Mouse (Mus musculus) embryonic facial prominence, embryonic 15.5 days (tissue): ENCODE results near the gene Nudt3. TPM values are rescaled to one million over a fixed set of nuclear protein-coding genes. Genes with fewer than 3 reads are reported as not detected.

Experiments used
- ATAC-seq: fragments of 200-750 bp; cut with Nextera tagmentation; 2 replicates; pipeline ENCODE4 v1.8.0; 2017; ENCODE audit warnings: low read depth, moderate TSS enrichment; ENCODE audit not compliant: insufficient number of reproducible peaks, low FRiP score, low TSS enrichment
- H3K27ac ChIP-seq: fragments of 300-500 bp; sonication (generic); replicated peaks from 2 replicates; pipeline ENCODE4 v1.5.1; 2015; ENCODE audit warnings: mild to moderate bottlenecking, inconsistent platforms
- H3K27me3 ChIP-seq: fragments of 300-500 bp; sonication (generic); 2 replicates; pipeline ENCODE4 v1.6.1; 2015; ENCODE audit warnings: inconsistent platforms
- H3K36me3 ChIP-seq: fragments of 300-500 bp; sonication (generic); 2 replicates; pipeline ENCODE4 v1.6.1; 2015; ENCODE audit warnings: mild to moderate bottlenecking, inconsistent platforms
- H3K4me1 ChIP-seq: fragments of 300-500 bp; sonication (generic); 2 replicates; pipeline ENCODE4 v1.6.1; 2015; ENCODE audit warnings: inconsistent platforms
- H3K4me2 ChIP-seq: fragments of 300-500 bp; sonication (generic); replicated peaks from 2 replicates; pipeline ENCODE4 v1.6.1; 2015; ENCODE audit warnings: mild to moderate bottlenecking, inconsistent platforms
- H3K4me3 ChIP-seq: fragments of 300-500 bp; sonication (generic); replicated peaks from 2 replicates; pipeline ENCODE4 v1.5.1; 2015; ENCODE audit warnings: mild to moderate bottlenecking, inconsistent platforms
- H3K9ac ChIP-seq: fragments of 300-500 bp; sonication (generic); 2 replicates; pipeline ENCODE4 v1.6.1; 2015; ENCODE audit warnings: inconsistent platforms
- H3K9me3 ChIP-seq: fragments of 300-500 bp; sonication (generic); replicated peaks from 2 replicates; pipeline ENCODE4 v1.6.1; 2016; ENCODE audit warnings: inconsistent platforms
- WGBS: fragments of 180-500 bp; shearing (Covaris S2); methylation state at CpG from one replicate; pipeline ENCODE4 v1.1.7; 2015; 5-methylcytosine and 5-hydroxymethylcytosine counted together
- polyA plus RNA-seq: library from polyadenylated mRNA; unstranded; fragments of >200 nt; fragmentation: Nextera tagmentation; extraction: Ambion mirVana; gene quantifications from 2 replicates; pipeline ENCODE4 v1.2.1, GENCODE M21; 2015

The Nudt3 gene
- polyA plus RNA-seq, 1 experiment from 2014 or later, result 99.3 TPM

GRCm38 (mm10) chr17:27561809-27562526, 61.3 kb downstream of the Nudt3 start:
- 61% methylated on average over 11 of the region's 11 CpGs for WGBS
- H3K9me3 ChIP-seq, result no peaks in the 10 kb centered on the region
- peaks cover 3% of the 10 kb centered on the region; the same call in 1 of the 2 replicates for H3K36me3 ChIP-seq
- no peaks in the 10 kb centered on the region for H3K27me3 ChIP-seq
- H3K27ac ChIP-seq, result no peak overlapping the region
- no peak overlapping the region for H3K4me3 ChIP-seq
- no peak for ATAC-seq
- no peak overlapping the region for H3K9ac ChIP-seq
- peaks cover 47% of the 10 kb centered on the region for H3K4me1 ChIP-seq
- no peak overlapping the region for H3K4me2 ChIP-seq

DNA sequence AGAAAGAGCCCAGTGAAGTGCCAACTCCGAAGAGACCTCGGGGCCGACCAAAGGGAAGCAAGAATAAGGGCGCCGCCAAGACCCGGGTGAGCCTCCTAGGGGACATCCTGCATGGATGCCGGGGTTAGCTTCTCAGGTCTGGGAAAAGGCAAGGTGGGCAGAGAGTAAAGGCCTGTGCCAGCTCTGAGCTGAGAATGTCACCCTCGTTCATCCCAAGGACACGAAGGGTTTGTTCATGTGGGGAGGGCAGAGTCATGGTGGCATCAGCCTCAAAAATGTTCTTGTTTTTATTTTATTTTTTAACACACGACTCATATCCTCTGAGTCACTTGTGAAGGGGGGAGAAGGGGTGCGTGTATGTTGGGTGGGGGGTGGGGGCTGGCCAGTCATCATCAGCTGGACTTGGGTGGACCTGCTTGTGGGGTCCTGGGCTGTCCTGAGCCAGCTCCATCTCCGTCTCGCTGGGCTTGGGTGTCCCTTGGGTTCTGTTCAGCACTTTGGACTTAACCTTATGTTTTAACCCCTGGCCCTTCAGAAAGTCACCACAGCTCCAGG, 62.3 kb downstream of the Nudt3 start:
- 81% methylated on average over 13 of the region's 13 CpGs for WGBS
- Histone ChIP-seq H3K27ac (no peak overlapping the region), H3K9me3 (no peaks in the 10 kb centered on the region), H3K4me3 (no peak overlapping the region), H3K36me3 (peaks cover 3% of the 10 kb centered on the region; the same call in 1 of the 2 replicates), H3K4me2 (no peak overlapping the region), H3K4me1 (peaks cover 45% of the 10 kb centered on the region), H3K27me3 (no peaks in the 10 kb centered on the region), H3K9ac (no peak overlapping the region)
- ATAC-seq, result no peak

DNA sequence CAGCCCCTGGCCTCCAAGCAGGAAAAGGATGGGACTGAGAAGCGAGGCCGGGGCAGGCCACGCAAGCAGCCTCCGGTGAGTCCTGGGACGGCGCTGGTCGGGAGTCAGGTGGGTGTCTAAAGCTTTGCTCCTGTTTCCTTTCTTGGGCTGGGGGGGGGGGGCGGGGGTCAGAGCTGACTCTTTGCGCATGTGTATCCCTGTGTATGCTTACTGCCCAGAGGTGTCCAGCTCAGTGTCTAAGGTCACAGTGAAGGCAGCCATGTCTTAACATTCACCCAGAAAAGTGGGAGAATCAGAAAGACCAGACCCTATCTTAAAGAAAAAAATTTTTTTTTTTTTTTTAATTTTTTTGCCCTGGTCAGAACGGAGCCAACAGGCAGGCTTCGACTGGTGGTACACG, 63.7 kb downstream of the Nudt3 start:
- Histone ChIP-seq H3K4me1 (peaks cover 49% of the 10 kb centered on the region), H3K27me3 (no peaks in the 10 kb centered on the region), H3K4me3 (no peak overlapping the region), H3K9me3 (no peaks in the 10 kb centered on the region), H3K4me2 (0 out of 2 replicates have a peak overlapping the region, but pooled peaks have one; percentile 70), H3K9ac (no peak overlapping the region), H3K27ac (no peak overlapping the region), H3K36me3 (peaks cover 3% of the 10 kb centered on the region; the same call in 1 of the 2 replicates)
- ATAC-seq, result no peak
- 57% methylated on average over 12 of the region's 12 CpGs for WGBS

GRCm38 (mm10) chr17:27558845-27559244, 64.5 kb downstream of the Nudt3 start:
- peaks cover 3% of the 10 kb centered on the region; the same call in 1 of the 2 replicates for H3K36me3 ChIP-seq
- H3K27ac ChIP-seq, result no peak overlapping the region
- peak overlapping the region; percentile 63 for H3K4me3 ChIP-seq
- no peaks in the 10 kb centered on the region for H3K27me3 ChIP-seq
- no peak for ATAC-seq
- no peaks in the 10 kb centered on the region for H3K9me3 ChIP-seq
- H3K4me2 ChIP-seq, result peak overlapping the region; percentile 70
- no peak overlapping the region for H3K9ac ChIP-seq
- WGBS, result 14% methylated on average over 5 of the region's 5 CpGs
- H3K4me1 ChIP-seq, result peaks cover 47% of the 10 kb centered on the region

GRCm38 (mm10) chr17:27557927-27558661, 65.2 kb downstream of the Nudt3 start:
- Histone ChIP-seq H3K27ac (peak overlapping the region; percentile 94), H3K4me1 (peaks cover 47% of the 10 kb centered on the region), H3K36me3 (peaks cover 3% of the 10 kb centered on the region; the same call in 1 of the 2 replicates), H3K9ac (peak overlapping the region; percentile 50), H3K27me3 (no peaks in the 10 kb centered on the region), H3K4me3 (peak overlapping the region; percentile 63), H3K4me2 (peak overlapping the region; percentile 70), H3K9me3 (no peaks in the 10 kb centered on the region)
- WGBS, result 8% methylated on average over 14 of the region's 14 CpGs
- no peak for ATAC-seq

- H3K4me3 ChIP-seq, result peak overlapping the region; percentile 63
- peak overlapping the region; percentile 50 for H3K9ac ChIP-seq
- H3K36me3 ChIP-seq, result peaks cover 3% of the 10 kb centered on the region; the same call in 1 of the 2 replicates
- H3K4me1 ChIP-seq, result peaks cover 47% of the 10 kb centered on the region
- no peaks in the 10 kb centered on the region for H3K27me3 ChIP-seq
- peak; percentile 5; the same call in 1 of the 2 replicates for ATAC-seq
- peak overlapping the region; percentile 70 for H3K4me2 ChIP-seq
- 0% methylated on average over 58 of the region's 75 CpGs for WGBS
- H3K27ac ChIP-seq, result peak overlapping the region; percentile 94
- H3K9me3 ChIP-seq, result no peaks in the 10 kb centered on the region
Measured at GRCm38 (mm10) chr17:27557181-27557926, 65.9 kb downstream of the Nudt3 start.

DNA sequence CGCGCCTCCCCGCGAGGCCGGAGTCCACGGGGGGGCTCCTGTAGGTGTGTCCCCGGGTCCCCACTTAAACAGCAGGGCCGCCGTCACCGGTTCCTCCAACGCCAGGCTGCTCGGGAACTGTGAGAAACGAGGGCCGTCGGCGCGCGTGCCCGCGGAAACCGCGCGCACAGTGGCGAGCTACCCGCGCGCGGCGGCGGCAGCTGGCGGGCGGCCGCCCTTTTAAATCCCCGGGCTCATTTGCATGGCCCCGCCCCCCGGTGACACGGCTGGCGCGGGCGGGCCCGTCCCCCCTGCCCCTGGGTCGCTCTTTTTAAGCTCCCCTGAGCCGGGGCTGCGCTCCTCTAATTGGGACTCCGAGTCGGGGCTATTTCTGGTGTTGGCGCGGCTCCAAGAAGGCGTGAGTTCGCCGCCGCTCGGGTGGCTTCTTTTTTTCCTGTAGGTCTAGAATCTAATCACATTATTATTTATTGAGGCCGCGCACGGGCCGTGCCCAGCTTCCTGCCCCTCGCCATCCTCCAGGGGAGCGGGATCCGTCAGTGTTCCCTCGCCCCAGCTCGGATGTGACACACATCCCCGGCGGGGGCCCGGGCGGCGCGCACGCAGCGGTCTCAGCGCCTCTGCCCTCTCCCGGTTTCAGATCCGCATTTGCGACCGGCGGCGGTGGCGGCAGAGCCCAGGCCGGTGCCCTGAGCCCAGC, 66.8 kb downstream of the Nudt3 start, which contains the start of gene Hmga1:
Gene Hmga1, plus strand, starts transcription at position 183 of the 697 bp plus-strand sequence.
- no peaks in the 10 kb centered on the region for H3K27me3 ChIP-seq
- peak within 1 kb of the TSS; percentile 94 for H3K27ac ChIP-seq
- WGBS, result under 1% methylated on average over 79 of the region's 79 CpGs
- peaks cover 39% of the 10 kb centered on the region for H3K4me1 ChIP-seq
- peak within 1 kb of the TSS; percentile 63 for H3K4me3 ChIP-seq
- H3K4me2 ChIP-seq, result peak within 1 kb of the TSS; percentile 70
- peaks cover 1% of the 10 kb centered on the region; the same call in 1 of the 2 replicates for H3K36me3 ChIP-seq
- peak; percentile 75 for ATAC-seq
- no peaks in the 10 kb centered on the region for H3K9me3 ChIP-seq
- H3K9ac ChIP-seq, result peak within 1 kb of the TSS; percentile 50

- Histone ChIP-seq H3K36me3 (no peaks in the 10 kb centered on the region), H3K27me3 (no peaks in the 10 kb centered on the region), H3K9ac (peak overlapping the region; percentile 50), H3K4me2 (peak overlapping the region; percentile 70), H3K4me1 (peaks cover 39% of the 10 kb centered on the region), H3K4me3 (peak overlapping the region; percentile 63), H3K27ac (peak overlapping the region; percentile 94), H3K9me3 (no peaks in the 10 kb centered on the region)
- ATAC-seq, result peak; percentile 35
- WGBS, result under 1% methylated on average over 49 of the region's 55 CpGs
Measured at GRCm38 (mm10) chr17:27555512-27556172, 67.7 kb downstream of the Nudt3 start.

GRCm38 (mm10) chr17:27555075-27555511, 68.2 kb downstream of the Nudt3 start:
- peaks cover 39% of the 10 kb centered on the region for H3K4me1 ChIP-seq
- no peaks in the 10 kb centered on the region for H3K9me3 ChIP-seq
- peak overlapping the region; percentile 63 for H3K4me3 ChIP-seq
- H3K27ac ChIP-seq, result peak overlapping the region; percentile 94
- peak overlapping the region; percentile 70 for H3K4me2 ChIP-seq
- H3K36me3 ChIP-seq, result no peaks in the 10 kb centered on the region
- H3K27me3 ChIP-seq, result no peaks in the 10 kb centered on the region
- ATAC-seq, result peak; percentile 39
- WGBS, result under 1% methylated on average over 39 of the region's 39 CpGs
- peak overlapping the region; percentile 50 for H3K9ac ChIP-seq
